Mouse (Mus musculus) bone marrow, adult 2 months (tissue): Measurements from ENCODE around the gene Fdps.

Experiments
- CTCF ChIP-seq: fragments of 200-500 bp; IDR thresholded peaks from 2 replicates; pipeline ENCODE4 v1.5.1; 2011; ENCODE audit warnings: low read length, control low read depth; ENCODE audit not compliant: control insufficient read depth, insufficient read depth
- POLR2A ChIP-seq: fragments of 200-500 bp; IDR thresholded peaks from 2 replicates; pipeline ENCODE4 v1.6.1; 2011; ENCODE audit warnings: low read depth, mild to moderate bottlenecking, control low read depth, low read length, borderline replicate concordance; ENCODE audit not compliant: control insufficient read depth

GRCm38 (mm10) chr3:89145566-89145965 is 43.8 kb upstream of the Fdps start:
- TF ChIP-seq CTCF (no peak), POLR2A (no peak)
